Mouse (Mus musculus) kidney, adult 11 months (tissue): Measurements from ENCODE around the gene Naa38.
"Not testable (repeated sequence)": the region's sequence is repeated elsewhere in the genome, so short reads cannot be mapped to it uniquely, and the experiment has no call there.

Experiments
- DNase-seq: peaks from one replicate; pipeline ENCODE4 v3.0.0; 2022

Gene Naa38

GRCm38 (mm10) chr11:69373223-69373965 is 21.9 kb upstream of the Naa38 start:
- no peak for DNase-seq

DNA sequence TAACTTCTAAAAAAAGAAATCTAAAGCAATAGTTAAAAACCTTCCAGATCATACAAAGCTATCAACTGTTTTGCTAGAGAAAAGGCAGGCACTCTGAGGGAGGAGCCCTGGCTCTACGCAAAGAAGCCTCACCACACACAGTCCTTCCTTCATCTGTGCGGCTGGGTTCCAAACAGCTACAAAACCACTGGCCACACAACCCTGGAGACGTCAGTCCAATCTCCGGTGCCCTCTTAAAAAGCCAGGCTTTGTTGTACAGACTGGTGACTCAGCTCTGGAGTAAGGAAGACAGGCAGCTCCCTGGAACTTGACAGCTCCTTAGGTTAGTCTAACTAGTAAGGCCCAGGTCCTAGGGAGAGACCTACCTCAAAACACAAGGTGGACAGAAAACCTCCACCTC is 19.6 kb upstream of the Naa38 start:
- no peak for DNase-seq

DNA sequence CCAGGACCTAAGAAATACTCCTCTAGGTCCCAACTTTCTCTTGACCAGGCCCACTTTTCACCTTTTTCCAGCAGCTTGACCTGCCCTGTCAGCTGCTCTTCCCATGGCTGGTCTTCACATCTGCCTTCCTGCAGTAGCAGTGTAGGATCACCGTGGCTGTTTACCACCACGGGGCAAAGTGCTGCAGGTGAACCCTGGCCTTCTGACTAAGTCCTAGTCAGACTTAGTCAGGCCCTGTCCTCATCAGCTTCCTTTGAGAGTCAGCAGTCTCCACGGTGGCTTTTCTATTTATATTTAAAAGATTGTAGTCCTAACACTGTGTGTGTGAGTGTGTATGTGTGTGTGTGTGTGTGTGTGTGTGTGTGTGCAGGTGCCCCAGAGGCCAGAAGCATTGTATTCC is 17.5 kb upstream of the Naa38 start:
- DNase-seq = peak; percentile 87

DNA sequence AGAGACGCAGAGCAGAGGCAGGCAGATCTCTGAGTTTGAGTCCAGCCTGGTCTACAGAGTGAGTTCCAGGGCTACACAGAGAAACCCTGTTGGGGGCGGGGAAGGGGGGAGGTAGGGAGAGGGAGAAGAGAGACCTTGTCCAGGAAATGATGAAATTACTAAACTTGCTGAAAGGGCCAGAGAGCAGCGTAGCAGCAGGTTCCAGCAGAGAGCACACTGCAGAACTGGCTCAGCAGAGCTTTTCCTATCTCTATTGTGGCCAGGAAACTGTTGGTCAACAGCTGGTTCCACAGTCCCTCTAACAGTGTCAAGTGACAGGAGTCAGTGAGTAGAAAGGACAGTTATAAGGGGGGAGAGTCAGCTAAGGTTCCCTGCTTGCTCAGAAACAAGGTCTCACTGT is 15.7 kb upstream of the Naa38 start:
- DNase-seq = no peak

- DNase-seq = no peak
Measured at GRCm38 (mm10) chr11:69381356-69381755, 13.9 kb upstream of the Naa38 start.

DNA sequence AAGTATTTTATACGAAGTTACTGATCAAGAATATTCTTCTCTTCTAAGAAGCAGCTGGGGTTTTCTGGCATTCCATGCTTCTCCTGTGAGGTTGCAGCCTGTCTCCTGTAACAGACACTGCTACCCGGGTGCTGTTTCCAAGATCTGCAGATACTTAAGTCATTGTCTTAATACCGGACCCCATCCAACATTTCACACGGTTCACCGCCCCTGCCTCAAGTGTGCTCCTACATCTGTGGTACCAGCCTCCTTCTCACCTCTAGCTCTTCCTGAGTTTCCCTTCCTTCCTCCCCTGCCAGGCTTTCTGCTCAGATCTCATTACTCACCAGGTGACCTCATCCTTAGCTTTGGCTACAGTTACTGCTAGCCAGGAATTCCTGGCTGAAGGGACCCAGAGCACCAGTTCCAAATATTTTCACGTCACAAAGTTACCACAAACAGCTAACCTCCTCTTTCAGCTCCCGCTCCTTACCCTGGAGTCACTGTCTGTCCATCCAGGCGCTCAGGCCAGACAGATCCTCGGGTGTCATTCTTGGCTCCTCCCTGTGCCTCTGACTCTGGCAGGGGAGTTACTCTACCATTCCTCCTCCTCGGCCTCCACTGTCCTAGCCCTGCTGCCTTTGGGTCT is 12.7 kb upstream of the Naa38 start:
- no peak for DNase-seq

DNA sequence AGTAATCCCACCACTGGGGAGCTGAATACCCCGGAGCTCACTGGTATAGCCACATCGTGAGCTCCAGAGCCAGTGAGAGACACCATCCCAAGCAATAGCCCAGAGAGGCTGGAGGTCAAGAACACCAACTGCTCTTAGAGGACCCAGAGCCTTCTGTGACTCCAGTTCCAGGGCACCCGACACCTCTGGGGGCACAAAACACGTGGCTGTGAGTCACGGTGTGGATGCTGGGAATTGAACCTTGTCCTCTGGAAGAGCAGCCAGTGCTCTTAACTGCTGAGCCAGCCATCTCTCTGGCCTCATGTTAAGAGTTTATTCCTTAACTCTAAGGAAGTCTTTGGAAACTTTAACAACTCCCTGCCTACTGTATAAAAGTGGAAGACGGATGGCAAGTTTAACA is 10.3 kb upstream of the Naa38 start:
- DNase-seq = peak; percentile 93

DNA sequence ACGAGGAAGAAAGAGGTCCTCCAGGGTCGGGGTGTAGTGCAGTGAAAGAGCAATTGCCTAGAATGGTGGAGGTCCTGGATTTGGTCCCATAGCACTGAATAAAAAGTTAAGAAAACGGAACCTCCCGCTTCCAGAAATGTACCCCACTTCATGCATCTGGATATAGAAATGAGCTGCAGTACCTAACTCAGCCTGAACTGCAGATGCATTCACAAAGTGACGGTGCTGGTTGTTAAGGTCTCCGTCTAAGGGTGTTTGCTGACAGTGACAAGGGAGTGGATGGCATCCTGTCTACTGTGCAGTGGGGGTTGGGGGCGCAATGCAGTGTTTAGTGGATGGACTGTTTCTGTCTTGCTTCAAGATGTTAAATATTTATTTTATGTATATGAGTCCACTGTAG is 8.5 kb upstream of the Naa38 start:
- DNase-seq = no peak

DNA sequence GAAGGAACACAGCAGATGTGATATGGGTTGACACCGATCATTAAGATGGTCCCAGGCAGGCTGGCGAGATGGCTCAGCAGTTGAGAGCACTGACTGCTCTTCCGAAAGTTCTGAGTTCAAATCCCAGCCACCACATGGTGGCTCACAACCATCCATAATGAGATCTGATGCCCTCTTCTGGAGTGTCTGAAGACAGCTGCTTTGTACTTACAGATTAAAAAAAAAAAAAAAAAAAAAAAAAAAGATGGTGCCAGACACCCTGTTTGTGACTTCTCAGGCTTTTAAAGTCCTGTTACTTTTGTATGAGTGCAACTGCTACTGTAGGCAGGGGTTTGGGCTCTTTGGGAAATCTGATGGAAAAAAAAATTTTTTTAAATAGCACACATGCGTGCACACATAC is 6.6 kb upstream of the Naa38 start:
- no peak for DNase-seq

- DNase-seq = peak; percentile 58
Measured at GRCm38 (mm10) chr11:69389531-69390399, 5.5 kb upstream of the Naa38 start.

DNA sequence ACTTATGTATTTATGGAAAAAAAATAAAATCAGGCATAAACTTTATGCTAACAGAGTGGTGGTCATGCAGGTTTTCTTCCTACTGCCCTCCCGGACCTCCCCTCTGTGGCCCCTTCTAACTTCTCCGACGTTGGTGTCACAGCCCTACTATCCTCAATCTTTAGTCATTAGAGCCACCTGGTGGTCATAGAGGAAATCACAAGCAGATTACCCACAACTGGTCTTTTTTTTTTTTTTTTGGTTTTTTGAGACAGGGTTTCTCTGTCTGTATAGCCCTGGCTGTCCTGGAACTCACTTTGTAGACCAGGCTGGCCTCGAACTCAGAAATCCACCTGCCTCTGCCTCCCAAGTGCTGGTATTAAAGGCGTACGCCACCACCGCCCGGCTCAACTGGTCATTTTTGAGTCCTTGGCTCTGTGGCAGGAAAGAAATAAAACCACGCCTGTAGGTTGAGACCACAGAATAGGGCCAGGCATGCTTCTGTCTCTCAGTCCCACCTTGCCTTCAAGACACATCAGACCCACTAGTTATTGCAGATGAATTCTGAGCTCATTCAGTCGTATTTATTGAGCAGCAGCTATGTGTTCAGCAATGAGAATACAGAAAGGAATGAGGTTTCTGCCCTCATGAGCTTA is 4.8 kb upstream of the Naa38 start:
- peak; percentile 44 for DNase-seq

GRCm38 (mm10) chr11:69394591-69395167 is 608 bp upstream of the Naa38 start:
- not testable (repeated sequence) for DNase-seq

DNA sequence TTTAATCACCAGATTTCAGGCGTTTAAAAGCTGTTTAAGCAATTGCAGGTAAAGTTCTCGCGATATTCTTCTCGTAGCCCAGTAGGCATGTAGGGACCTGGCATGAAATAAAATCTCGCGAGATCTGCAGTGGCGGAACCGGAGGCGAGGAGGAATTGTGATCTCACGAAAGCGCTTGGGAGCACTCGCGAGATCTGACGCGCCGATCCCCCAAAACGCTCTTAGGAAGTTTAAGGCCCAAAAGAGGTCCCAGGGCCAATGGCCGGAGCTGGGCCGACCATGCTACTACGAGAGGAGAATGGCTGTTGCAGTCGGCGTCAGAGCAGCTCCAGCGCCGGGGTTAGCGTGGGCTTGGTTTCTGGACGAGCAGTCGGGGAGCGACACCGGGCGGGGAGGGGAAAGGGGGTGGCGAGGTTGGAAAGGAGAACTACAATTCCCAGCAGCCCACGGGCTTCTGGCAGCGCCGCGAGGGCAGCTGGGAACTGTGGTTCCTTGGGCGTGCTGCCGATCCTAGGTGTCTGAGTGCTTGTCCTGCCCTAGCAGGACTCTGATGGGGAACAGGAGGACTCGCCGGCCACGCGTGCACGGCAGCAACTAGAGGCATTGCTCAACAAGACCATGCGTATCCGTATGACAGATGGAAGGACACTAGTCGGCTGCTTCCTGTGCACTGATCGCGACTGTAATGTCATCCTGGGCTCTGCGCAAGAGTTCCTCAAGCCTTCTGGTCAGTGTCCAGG is 517 bp downstream of the Naa38 start:
- DNase-seq = peak; percentile 98

- peak; percentile 72 for DNase-seq
Measured at GRCm38 (mm10) chr11:69396772-69397171, 1.5 kb downstream of the Naa38 start.

DNA sequence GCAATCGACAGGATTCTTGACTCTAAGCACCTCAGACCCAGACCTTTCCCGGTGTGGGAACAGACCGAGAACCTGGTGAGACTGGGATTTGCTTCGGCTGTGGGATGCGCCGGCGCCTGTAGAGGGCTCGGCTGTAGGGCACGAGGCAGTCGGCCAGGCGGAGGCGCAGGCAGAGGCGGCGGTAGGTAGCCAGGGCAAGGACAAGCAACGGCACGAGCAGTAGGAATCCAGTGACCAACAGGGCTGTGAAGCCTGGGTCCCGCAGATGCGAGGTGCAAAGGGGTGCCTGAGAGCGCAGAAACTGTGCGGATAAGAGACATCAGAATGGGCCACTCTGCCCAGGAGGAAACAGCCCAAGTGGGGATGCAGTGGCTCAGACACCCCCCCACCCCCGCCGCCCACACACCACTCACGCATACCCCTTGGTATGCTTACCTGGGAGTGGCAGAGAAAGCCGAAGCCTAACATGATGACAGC is 2.3 kb downstream of the Naa38 start:
- DNase-seq = no peak

DNA sequence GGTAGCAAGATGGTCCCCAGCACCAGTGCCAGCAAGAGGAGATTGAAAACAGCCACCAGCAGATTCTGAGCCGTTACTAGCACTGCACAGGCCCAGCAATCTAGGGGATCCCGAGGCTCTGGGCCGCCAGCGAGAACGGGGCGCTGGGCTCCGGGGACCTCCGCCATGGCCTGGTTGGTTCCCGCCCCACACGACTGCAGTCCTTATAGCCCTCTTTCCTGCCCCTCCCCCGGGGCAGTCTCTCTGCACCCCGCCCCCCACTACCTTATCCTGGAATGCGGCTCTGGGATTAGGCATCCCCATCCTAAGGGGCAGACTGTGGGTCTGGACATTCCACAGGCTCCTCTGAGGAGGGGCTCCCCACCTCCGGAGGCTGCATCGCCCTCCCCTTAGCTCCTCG is 2.8 kb downstream of the Naa38 start, which contains the start of gene Tmem88:
TSS of gene Tmem88 (minus strand) at position 176 of the 400 bp plus-strand sequence.
- peak; percentile 50 for DNase-seq

DNA sequence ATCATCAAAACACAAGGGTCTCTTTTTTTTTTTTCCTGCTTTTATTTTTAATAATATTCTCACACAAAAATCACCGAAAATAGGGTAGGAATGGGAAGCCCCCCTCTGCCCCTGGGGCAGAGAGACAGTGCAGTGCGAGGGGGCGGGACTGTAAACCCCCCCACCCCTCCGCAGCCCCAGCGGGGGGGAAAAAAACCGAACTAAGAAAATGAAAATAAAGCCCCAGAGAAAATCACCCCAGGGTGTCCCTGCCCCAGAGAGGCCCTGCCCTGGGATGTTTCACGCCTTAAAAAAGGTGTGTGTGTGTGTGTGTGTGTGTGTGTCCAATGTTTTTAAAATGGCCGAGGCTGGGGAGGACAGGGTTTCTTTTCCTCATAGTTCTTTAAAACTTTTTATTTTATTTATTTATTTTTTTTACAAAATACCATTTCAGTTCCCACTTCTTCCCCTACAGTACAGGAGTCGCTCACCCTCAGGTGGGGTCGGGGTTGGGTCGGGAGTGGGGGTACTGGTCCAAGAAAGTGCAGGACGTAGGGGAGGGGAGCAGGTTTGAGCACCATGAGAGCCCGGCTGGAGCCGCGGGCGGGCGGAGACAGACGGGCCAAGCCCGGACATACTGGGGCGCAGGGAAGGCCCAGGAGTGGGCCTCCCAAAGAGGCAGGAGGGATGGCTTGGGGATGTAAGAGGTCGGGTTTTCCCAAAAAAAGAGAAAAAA is 3.4 kb downstream of the Naa38 start:
- no peak for DNase-seq

- DNase-seq = peak; percentile 32
Measured at GRCm38 (mm10) chr11:69399201-69400082, 4.2 kb downstream of the Naa38 start.

- DNase-seq = no peak
Measured at GRCm38 (mm10) chr11:69400083-69400850, 5.0 kb downstream of the Naa38 start.
